Mouse (Mus musculus) bone marrow, adult 2 months (tissue): ENCODE data around the gene Larp6.

Source experiments
- CTCF ChIP-seq: fragments of 200-500 bp; IDR thresholded peaks from 2 replicates; pipeline ENCODE4 v1.5.1; 2011; ENCODE audit warnings: low read length, control low read depth; ENCODE audit not compliant: control insufficient read depth, insufficient read depth
- POLR2A ChIP-seq: fragments of 200-500 bp; IDR thresholded peaks from 2 replicates; pipeline ENCODE4 v1.6.1; 2011; ENCODE audit warnings: low read depth, mild to moderate bottlenecking, control low read depth, low read length, borderline replicate concordance; ENCODE audit not compliant: control insufficient read depth

DNA sequence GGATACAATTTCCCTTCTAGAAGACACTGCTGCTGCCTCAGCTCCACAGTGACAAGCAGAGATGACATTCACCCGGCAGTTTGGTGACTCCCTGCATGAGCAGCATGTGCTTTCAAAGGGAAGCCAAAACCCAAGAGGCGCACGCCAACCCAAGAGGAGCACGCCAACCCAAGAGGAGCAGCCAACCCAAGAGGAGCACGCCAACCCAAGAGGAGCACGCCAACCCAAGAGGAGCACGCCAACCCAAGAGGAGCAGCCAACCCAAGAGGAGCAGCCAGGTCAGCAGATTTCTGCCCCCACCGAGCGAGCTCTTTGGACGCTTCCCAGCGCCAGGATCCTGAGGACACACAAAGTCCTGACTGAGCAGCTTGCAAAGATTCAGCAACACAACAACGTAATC lies 48.4 kb upstream of the Larp6 start:
- TF ChIP-seq POLR2A (no peak), CTCF (no peak)
